Mouse (Mus musculus) brain, adult 2 months (tissue): Measurements from ENCODE around the gene Gm37240.
"Not testable (repeated sequence)": the region's sequence is repeated elsewhere in the genome, so short reads cannot be mapped to it uniquely, and the experiment has no call there.

Experiments used
- DNase-seq: peaks from one replicate; pipeline ENCODE4 v3.0.0; 2011; ENCODE audit warnings: low read depth, low spot score

Gene Gm37240

GRCm38 (mm10) chr3:85887239-85887827 lies at the start of gene Gm37240, which contains the start of gene Glt28d2:
Gene Gm37240 (minus strand): TSS chr3:85887518.
Gene Glt28d2 (minus strand): TSS chr3:85887516.
- DNase-seq: peak; percentile 62

DNA sequence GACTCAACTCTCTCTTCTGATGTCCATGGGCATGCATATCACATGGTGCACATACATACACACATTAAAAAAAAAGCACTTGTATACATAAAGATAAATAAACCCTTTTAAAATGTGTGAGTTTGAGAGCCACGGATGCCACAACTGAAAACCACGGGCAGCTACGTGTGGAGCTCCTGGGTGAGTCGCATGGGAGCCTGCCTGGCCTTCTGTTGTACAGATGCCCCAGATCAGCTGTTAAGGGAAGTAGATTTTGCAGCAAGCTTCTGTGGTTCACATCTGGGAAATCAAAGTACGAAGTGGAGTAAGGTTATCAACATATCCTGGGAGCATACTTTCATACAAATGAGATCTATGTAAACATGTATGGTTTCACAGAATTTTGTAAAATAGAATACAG lies 46.3 kb upstream of the Gm37240 start:
- no peak for DNase-seq

DNA sequence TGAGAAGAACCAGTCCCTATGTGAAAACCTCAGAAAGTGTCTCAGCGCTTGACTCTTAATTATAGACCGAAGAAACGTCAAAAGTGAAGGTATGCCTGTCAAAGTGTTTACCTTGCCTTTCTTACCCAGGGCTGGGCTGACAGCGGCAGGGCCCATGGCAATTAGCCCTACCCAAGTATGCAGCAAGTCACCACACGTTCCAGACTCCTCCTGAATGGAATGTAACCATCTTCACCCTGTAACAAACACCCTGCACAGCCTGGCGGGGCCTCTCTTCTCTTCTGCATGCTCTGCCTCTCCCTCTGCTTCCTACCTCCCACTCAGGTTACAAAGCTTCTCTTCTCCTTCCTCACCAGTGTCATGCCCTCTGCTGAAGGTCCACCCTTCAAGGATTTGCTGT lies 44.5 kb upstream of the Gm37240 start:
- DNase-seq: no peak

DNA sequence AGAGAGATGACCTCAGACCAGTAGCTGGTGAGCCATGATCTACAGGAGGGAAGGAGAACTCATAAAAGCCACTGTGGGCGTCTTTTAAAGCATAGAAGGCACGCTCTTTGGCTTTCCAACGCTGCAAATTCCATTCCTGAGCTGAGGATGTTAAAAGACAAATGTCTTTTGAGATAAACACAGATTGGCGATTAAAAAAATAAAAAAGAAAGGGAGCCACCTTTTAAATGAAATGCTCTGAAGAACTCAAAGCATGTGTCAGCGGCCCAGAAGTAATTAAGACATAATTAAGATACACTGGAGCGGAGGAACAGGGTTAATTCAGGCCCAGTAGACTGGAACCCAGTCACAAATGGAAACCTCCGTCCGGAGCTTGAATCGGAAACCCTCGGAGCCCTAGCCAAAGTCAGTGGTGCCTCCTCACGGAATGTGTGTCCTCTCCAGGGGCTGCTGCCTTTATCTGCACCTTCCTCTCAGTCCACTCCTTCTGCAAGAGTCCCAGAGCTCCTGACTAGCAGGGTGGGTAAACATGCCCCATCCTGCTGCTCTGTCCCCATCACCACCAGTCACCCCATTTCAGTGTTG lies 43.4 kb upstream of the Gm37240 start:
- DNase-seq: no peak

DNA sequence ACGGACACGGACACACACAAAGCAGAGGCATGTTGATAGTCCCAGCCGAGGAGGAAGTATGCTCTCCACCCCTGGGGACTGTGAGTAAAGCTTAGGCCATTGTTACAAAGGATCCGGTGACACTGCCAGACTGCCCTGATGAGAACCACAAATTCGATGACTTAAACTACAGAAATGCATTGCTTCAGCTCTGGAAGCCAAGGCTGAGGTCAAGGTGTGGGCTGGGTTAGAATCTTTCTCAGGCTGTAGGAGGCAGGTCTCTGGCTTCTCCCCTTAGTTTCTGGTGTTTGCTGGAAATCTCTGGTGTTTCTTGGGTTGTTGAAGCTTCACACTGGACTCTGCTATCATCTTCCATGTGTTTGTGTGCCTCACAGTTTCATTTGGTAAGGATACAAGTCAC lies 42.4 kb upstream of the Gm37240 start:
- DNase-seq: no peak

DNA sequence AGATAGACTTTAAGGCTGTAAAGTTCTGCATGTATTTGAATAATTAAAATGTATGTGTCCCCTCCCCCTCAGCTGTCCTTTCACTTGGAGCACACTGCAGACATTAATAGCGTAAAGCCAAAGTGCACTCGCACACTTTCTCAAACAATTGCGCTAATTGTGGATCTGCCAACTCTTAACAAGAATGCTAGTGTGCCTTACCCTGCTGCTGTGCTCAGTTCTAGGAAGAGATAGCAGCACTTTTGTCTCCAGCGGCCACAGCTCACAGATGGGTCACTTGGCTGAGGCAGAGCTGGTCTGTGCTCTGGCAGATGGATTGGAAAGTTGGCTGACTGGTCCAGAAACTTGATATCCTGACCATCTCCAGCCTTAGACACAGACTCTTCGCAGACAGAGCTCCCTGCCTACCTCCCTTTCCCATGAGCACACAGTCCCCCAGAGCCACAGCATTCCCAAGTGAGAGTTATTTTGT lies 40.9 kb upstream of the Gm37240 start:
- DNase-seq: peak; percentile 94

DNA sequence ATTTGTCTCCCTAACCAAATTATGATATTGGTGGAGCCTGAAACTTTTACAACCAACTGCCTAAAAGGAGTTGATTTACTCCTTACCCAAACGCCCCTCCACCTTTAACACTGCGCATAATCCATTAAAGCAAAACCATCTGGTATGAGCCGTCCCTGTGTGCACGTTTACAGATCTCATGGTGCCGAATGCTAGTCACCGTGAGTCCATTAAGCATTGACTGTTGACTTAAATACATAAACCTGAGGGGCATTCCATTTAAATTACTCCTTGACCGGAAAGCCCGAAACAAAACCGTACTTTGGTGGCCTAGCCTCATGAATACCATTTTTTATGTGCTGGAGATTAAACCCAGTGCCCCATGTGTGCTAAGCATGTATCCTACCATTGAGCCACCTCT lies 40.0 kb upstream of the Gm37240 start:
- DNase-seq: no peak

DNA sequence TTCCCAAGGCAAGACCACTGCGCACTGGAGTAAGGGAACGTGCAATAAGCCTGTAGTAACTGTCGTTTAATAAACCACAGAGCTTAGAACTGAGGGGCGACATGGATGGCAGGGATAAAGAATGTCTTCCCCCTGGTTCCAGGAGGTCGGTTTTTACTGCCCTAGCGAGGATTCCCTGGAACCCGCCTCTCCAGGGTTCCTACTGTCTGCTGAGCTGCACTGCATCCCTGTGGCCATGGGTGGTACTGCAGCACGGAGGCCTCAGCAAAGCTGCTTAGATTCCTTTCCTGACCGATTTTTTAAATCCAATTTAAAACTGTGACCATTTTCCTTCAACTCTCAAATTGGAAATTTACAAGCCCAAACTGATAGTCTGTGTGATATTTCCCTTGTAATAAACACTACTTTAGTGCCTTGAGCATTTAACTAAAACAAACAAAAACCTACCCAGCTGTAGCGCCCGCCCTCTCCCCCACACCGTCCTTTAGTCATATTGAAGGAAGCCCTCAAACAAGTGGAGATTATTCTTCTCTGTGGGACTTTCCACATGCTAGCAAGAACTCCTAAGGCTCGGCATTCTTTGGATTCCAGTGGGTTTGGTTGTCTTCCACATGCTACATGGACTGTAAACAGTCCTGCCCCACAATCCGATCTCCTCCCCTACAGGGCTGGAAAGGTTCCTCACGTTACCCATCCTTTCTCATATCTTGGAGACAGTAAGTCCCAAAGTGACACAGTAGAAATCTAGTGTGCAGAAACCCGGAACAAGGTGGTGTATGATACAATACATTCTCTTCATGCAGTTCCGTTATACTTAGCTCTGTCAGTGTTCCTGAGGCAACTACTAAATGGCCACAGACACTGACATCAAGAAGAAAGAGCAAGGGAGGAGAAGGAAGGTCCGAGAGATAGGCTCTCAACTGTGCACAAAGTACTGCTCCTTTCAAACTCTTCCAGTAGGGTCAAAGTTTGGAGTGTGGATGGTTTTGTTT lies 36.9 kb upstream of the Gm37240 start:
- DNase-seq: peak; percentile 92

GRCm38 (mm10) chr3:85923343-85923742 lies 36.0 kb upstream of the Gm37240 start:
- no peak for DNase-seq

- no peak for DNase-seq
Observed at GRCm38 (mm10) chr3:85922331-85922730, 35.0 kb upstream of the Gm37240 start.

- not testable (repeated sequence) for DNase-seq
Observed at GRCm38 (mm10) chr3:85920671-85921070, 33.4 kb upstream of the Gm37240 start.

DNA sequence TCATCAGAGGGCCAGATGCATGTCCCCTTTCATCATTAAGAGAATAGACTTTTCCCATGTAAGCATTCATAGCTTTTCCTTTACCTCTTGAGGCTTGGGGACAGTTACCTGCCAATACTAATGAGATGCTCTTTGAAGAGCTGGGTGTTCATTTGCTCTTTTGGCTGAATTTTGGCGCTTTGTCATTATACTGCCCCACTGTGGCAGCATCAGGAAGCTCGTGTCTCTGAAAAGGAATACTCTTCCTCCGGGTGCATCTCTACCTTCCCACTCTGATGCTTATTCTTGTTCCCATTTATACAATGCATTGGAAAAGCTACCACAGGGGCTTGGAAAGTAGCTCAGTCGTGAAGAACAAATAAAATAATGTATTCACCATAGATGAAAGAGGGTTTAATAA lies 30.3 kb upstream of the Gm37240 start:
- peak; percentile 63 for DNase-seq

DNA sequence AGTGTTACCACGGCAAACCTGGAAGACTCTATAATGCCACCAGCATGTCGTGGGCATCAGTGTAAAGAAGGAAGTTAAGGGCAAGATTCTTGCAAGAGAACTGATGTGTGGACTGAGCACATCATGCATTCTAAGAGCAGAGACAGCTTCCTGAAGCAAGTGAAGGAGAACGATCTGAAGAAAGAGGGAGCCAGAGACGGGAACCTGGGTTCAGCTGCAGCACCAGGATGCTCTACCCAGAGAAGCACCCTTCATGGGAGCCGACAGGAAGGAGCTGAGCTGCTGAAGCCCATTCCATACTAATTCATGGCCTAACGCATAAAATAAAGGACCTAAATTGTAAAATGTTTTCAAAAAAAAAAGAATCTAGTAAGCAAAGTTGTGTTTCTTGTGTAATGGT lies 27.5 kb upstream of the Gm37240 start:
- DNase-seq: no peak

GRCm38 (mm10) chr3:85907136-85907535 lies 19.8 kb upstream of the Gm37240 start:
- no peak for DNase-seq

- DNase-seq: no peak
Observed at GRCm38 (mm10) chr3:85904371-85904770, 17.1 kb upstream of the Gm37240 start.

DNA sequence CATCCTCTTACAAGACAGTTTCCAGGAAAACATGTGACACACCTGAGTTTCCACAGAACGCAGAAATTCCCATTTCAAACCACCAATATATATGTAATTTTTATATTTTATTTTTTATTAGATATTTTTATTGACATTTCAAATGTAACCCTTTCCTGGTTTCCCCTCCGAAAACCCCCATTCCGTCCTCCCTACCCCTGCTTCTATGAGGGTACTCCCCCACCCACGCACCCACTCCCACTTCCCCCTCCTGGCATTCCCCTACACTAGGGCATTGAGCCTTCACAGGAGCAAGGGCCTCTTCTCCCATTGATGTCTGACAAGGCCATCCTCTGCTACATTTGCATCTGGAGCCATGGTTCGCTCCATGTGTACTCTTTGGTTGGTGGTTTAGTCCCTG lies 7.7 kb upstream of the Gm37240 start:
- DNase-seq: no peak

- peak; percentile 54 for DNase-seq
Observed at GRCm38 (mm10) chr3:85891571-85891970, 4.3 kb upstream of the Gm37240 start.

- DNase-seq: peak; percentile 11
Observed at GRCm38 (mm10) chr3:85888221-85888671, 928 bp upstream of the Gm37240 start.

DNA sequence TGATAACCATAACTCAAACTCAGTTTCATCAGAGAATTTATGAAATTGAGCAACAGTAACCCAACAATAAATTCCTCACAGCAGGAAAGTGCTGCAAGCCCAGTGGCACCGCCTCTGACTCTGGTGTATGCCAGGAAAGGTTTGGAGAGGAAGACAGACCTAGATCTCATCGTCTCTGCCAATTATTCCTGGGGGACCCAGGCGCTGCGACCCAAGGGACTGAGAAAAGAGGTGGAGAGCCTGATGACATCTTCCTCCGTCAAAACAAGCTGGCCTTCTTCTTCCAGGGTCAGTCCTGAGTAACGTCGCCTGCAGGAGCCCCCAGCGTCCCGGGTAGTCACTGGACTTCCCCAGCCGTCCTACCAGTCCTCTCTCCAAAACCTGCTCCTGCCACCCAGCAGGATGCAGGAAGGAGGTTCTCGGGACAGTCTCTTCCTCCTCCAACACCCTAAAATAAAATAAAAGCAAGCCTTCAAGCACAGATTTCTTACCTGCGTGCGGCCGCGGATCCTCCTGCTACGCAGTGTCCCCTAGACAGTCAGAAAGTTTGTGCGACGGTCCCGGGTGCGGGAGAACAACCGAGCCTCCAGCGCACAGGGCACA lies 581 bp downstream of the Gm37240 start:
- DNase-seq: no peak

GRCm38 (mm10) chr3:85885906-85886305 lies 1.4 kb downstream of the Gm37240 start:
- DNase-seq: no peak

DNA sequence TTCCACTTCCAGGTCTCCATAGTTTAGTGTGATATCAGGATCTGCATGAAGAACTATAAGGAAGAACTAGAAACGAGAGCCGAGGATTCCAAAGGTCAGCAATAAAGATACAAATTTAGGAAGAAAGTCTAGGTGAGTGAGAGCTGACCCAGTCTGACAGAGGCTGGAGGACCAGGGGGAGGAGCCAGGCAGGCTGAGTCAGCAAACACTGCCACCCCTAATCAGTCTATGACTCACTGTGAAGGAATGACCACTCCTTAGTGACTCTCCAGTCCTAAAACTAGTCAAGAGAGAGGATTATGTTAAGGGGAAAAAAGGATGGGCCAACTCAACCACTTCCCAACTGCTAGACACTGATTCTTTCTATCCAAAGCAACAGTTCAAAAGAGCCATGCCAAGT lies 6.6 kb downstream of the Gm37240 start:
- no peak for DNase-seq

GRCm38 (mm10) chr3:85880068-85880467 lies 7.2 kb downstream of the Gm37240 start:
- no peak for DNase-seq
